Comparison of ENCODE assay signal across 8 mouse cellular contexts in the genomic region with DNA sequence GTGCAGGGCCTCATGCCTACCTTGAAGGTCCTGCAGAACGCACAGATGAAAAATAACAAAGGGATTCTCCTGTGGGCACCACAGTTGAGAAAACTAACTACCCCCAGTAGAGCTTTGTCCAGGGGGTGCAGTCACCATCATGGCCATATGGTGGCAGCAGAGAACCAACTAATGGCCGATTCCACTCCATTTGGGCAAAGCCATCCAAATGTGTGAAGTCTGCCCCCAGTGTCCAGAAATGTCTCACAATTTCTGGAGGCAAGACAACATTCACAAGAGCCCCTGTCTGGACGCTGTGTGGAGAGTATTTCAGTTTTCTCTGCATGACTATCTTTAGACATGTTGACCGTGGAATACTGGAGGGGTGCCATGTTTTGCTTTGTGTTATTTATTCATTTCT. TPM values are rescaled to one million over a fixed set of nuclear protein-coding genes. Genes with fewer than 3 reads are reported as not detected.
A peak's percentile ranks its signal among the peaks of the same experiment; 100 is the strongest.
DNase-seq lines count a peak whose midpoint lies in the region; ATAC-seq and TF ChIP-seq lines count a peak whose summit lies in the region.

No protein-coding gene starts in this region.

- no peak overlapping the region for H3K9ac ChIP-seq in hindbrain, embryonic 12.5 days

- WGBS in hindbrain, embryonic 12.5 days, result 9% methylated on average over 4 of the region's 4 CpGs

- no peak overlapping the region for H3K27ac ChIP-seq in hindbrain, embryonic 12.5 days
- no peak overlapping the region for H3K27ac ChIP-seq in left cerebral cortex, adult 2 months

- intact Hi-C loops in left cerebral cortex, adult 2 months (cut with DNase I), result loop anchor here (1.0 kb wide), 4 partner anchors 58 to 163 kb away; no protein-coding TSS in a partner anchor

- 0 out of 2 replicates have a peak, but pooled peaks have one; percentile 4 for ATAC-seq in hindbrain, embryonic 12.5 days (ENCODE audit: low FRiP score)
- ATAC-seq in megakaryocyte progenitor cell, adult 5-6 weeks (replicated peaks; ENCODE audit: poor library complexity), result peak; percentile 90

- H3K4me2 ChIP-seq in hindbrain, embryonic 12.5 days (replicated peaks), result no peak overlapping the region

- TF ChIP-seq CTCF in left cerebral cortex, adult 2 months (IDR thresholded peaks at IDR 0.05), result no peak; the same call in none of the 2 replicates

- peaks cover 16% of the 10 kb centered on the region; the same call in 1 of the 2 replicates for H3K36me3 ChIP-seq in hindbrain, embryonic 12.5 days

- H3K27me3 ChIP-seq in hindbrain, embryonic 12.5 days, result peaks cover 56% of the 10 kb centered on the region

- H3K9me3 ChIP-seq in hindbrain, embryonic 12.5 days (replicated peaks), result no peaks in the 10 kb centered on the region

- peaks cover 38% of the 10 kb centered on the region for H3K4me1 ChIP-seq in hindbrain, embryonic 12.5 days

- H3K4me3 ChIP-seq in hindbrain, embryonic 12.5 days, result no peak overlapping the region
- no peak overlapping the region for H3K4me3 ChIP-seq in left cerebral cortex, adult 2 months

- peak; percentile 81 for DNase-seq in T-cell, adult 2 months (ENCODE audit: low spot score)
- DNase-seq in cerebellum, adult 9-11 months, result peak; percentile 84
- DNase-seq in frontal cortex, postnatal 14 days (ENCODE audit: low spot score in 2 of 2), result peak; percentile 77 to 91
- DNase-seq in left cerebral cortex, adult 2 months (ENCODE audit: extremely low spot score in 1 of 2, low spot score in 2 of 2), result peak; percentile 83 to 90
- peak; percentile 92 to 95 for DNase-seq in right cerebral cortex, adult 2 months (ENCODE audit: low spot score in 2 of 2)
- DNase-seq in urinary bladder, postnatal 25 days (ENCODE audit: low spot score), result peak; percentile 88

RNA-seq across cellular contexts. Expression of a gene that starts 1.9 kb away (rescaled TPM):
- polyA plus RNA-seq in hindbrain, embryonic 12.5 days (2016; fragmentation: Nextera tagmentation; extraction: Ambion mirVana), result 2.0 and 2.3 TPM in 2 replicates
- total RNA-seq in left cerebral cortex, adult 2 months (2021), result under 1 TPM; 0.68 to 0.91 TPM
- 0.22 TPM in 1 of 2 replicates, not detected in the other for total RNA-seq in megakaryocyte progenitor cell, adult 5-6 weeks (2015)
- 0.07 TPM in 1 of 2 replicates, not detected in the other for total RNA-seq in megakaryocyte progenitor cell, adult 5-6 weeks (2017)

RNA-seq across cellular contexts. Expression of a gene that starts 16.8 kb away (rescaled TPM):
- 17.1 and 20.1 TPM in 2 replicates for polyA plus RNA-seq in hindbrain, embryonic 12.5 days (2016; fragmentation: Nextera tagmentation; extraction: Ambion mirVana)
- 10 to 100 TPM; 24.3 to 26.7 TPM for total RNA-seq in left cerebral cortex, adult 2 months (2021)
- total RNA-seq in megakaryocyte progenitor cell, adult 5-6 weeks (2015), result 5.3 and 5.9 TPM in 2 replicates
- total RNA-seq in megakaryocyte progenitor cell, adult 5-6 weeks (2017), result 16.6 and 18.4 TPM in 2 replicates

RNA-seq across cellular contexts. Expression of a gene that starts 23.5 kb away (rescaled TPM):
- not detected in 2 replicates for polyA plus RNA-seq in hindbrain, embryonic 12.5 days (2016; fragmentation: Nextera tagmentation; extraction: Ambion mirVana)
- total RNA-seq in left cerebral cortex, adult 2 months (2021), result not detected
- 0.05 TPM in 1 of 2 replicates, not detected in the other for total RNA-seq in megakaryocyte progenitor cell, adult 5-6 weeks (2015)
- not detected in 2 replicates for total RNA-seq in megakaryocyte progenitor cell, adult 5-6 weeks (2017)

RNA-seq across cellular contexts. Expression of a gene that starts 30.7 kb away (rescaled TPM):
- 7.3 and 7.9 TPM in 2 replicates for polyA plus RNA-seq in hindbrain, embryonic 12.5 days (2016; fragmentation: Nextera tagmentation; extraction: Ambion mirVana)
- 100 to 1,000 TPM; 330 to 356 TPM for total RNA-seq in left cerebral cortex, adult 2 months (2021)
- not detected in 2 replicates for total RNA-seq in megakaryocyte progenitor cell, adult 5-6 weeks (2015)
- total RNA-seq in megakaryocyte progenitor cell, adult 5-6 weeks (2017), result 0.20 TPM in 1 of 2 replicates, not detected in the other

RNA-seq across cellular contexts. Expression of a gene that starts 31.7 kb away (rescaled TPM):
- polyA plus RNA-seq in hindbrain, embryonic 12.5 days (2016; fragmentation: Nextera tagmentation; extraction: Ambion mirVana), result 125 and 135 TPM in 2 replicates
- 10 to 100 TPM; 66.5 to 68.4 TPM for total RNA-seq in left cerebral cortex, adult 2 months (2021)
- 74.5 and 80.7 TPM in 2 replicates for total RNA-seq in megakaryocyte progenitor cell, adult 5-6 weeks (2015)
- 131 and 179 TPM in 2 replicates for total RNA-seq in megakaryocyte progenitor cell, adult 5-6 weeks (2017)
